Mouse (Mus musculus): ENCODE measurements around the gene Ugt2b38. TPM values are rescaled to one million over a fixed set of nuclear protein-coding genes. Genes with fewer than 3 reads are reported as not detected.
A peak's percentile ranks its signal among the peaks of the same experiment; 100 is the strongest.
"Not testable (repeated sequence)": the region's sequence is repeated elsewhere in the genome, so short reads cannot be mapped to it uniquely, and the experiment has no call there.

The Ugt2b38 gene
- polyA plus RNA-seq (2015; fragmentation: Nextera tagmentation; extraction: Ambion mirVana), result not detected in 2 replicates

- H3K4me1 ChIP-seq; H3K27ac ChIP-seq; H3K9ac ChIP-seq; H3K27me3 ChIP-seq; H3K4me3 ChIP-seq; H3K9me3 ChIP-seq (replicated peaks); H3K36me3 ChIP-seq (ENCODE audit: poor library complexity, severe bottlenecking); H3K4me2 ChIP-seq; ATAC-seq: not testable (repeated sequence)
- WGBS, result 95% methylated on average over 1 of the region's 2 CpGs
Measured at GRCm38 (mm10) chr5:87424041-87424440, at the start of gene Ugt2b38. Gene Ugt2b38 (minus strand): TSS chr5:87424203.

- no peak overlapping the region for H3K27ac ChIP-seq
- H3K4me3 ChIP-seq, result no peak overlapping the region
- 5% methylated on average over 1 of the region's 1 CpGs for WGBS
- H3K9me3 ChIP-seq (replicated peaks), result no peaks in the 10 kb centered on the region
- no peak overlapping the region for H3K9ac ChIP-seq
- H3K4me1 ChIP-seq, result no peaks in the 10 kb centered on the region
- H3K27me3 ChIP-seq, result no peaks in the 10 kb centered on the region
- ATAC-seq, result 0 out of 2 replicates have a peak, but pooled peaks have one; percentile 41
- no peak overlapping the region for H3K4me2 ChIP-seq
- no peaks in the 10 kb centered on the region for H3K36me3 ChIP-seq (ENCODE audit: poor library complexity, severe bottlenecking)
Measured at GRCm38 (mm10) chr5:87458810-87459209, 34.8 kb upstream of the Ugt2b38 start.

GRCm38 (mm10) chr5:87457701-87458100 is 33.7 kb upstream of the Ugt2b38 start:
- ATAC-seq, result no peak

GRCm38 (mm10) chr5:87456216-87456850 is 32.3 kb upstream of the Ugt2b38 start:
- Histone ChIP-seq H3K36me3 (ENCODE audit: poor library complexity, severe bottlenecking) (no peaks in the 10 kb centered on the region), H3K4me1 (no peaks in the 10 kb centered on the region), H3K27me3 (no peaks in the 10 kb centered on the region), H3K4me2 (no peak overlapping the region), H3K9ac (no peak overlapping the region), H3K27ac (no peak overlapping the region), H3K9me3 (replicated peaks) (no peaks in the 10 kb centered on the region), H3K4me3 (no peak overlapping the region)
- ATAC-seq, result no peak
- 90% methylated on average over 3 of the region's 3 CpGs for WGBS

More at GRCm38 (mm10) chr5:87457701-87458100, 33.7 kb upstream of the Ugt2b38 start:
- Histone ChIP-seq H3K27ac (no peak overlapping the region), H3K4me1 (no peaks in the 10 kb centered on the region), H3K36me3 (ENCODE audit: poor library complexity, severe bottlenecking) (no peaks in the 10 kb centered on the region), H3K9me3 (replicated peaks) (no peaks in the 10 kb centered on the region), H3K27me3 (no peaks in the 10 kb centered on the region), H3K4me2 (no peak overlapping the region), H3K9ac (no peak overlapping the region), H3K4me3 (no peak overlapping the region)

GRCm38 (mm10) chr5:87455519-87455918 is 31.5 kb upstream of the Ugt2b38 start:
- Histone ChIP-seq H3K36me3 (ENCODE audit: poor library complexity, severe bottlenecking) (no peaks in the 10 kb centered on the region), H3K27ac (no peak overlapping the region), H3K9ac (no peak overlapping the region), H3K4me3 (no peak overlapping the region), H3K9me3 (replicated peaks) (no peaks in the 10 kb centered on the region), H3K27me3 (no peaks in the 10 kb centered on the region), H3K4me1 (no peaks in the 10 kb centered on the region), H3K4me2 (no peak overlapping the region)
- ATAC-seq, result no peak

GRCm38 (mm10) chr5:87452514-87452913 is 28.5 kb upstream of the Ugt2b38 start:
- ATAC-seq; H3K27ac ChIP-seq; H3K9me3 ChIP-seq (replicated peaks); H3K36me3 ChIP-seq (ENCODE audit: poor library complexity, severe bottlenecking); H3K9ac ChIP-seq; H3K27me3 ChIP-seq; H3K4me1 ChIP-seq; H3K4me3 ChIP-seq; H3K4me2 ChIP-seq: not testable (repeated sequence)
- WGBS, result 69% methylated on average over 3 of the region's 5 CpGs

GRCm38 (mm10) chr5:87436264-87436663 is 12.3 kb upstream of the Ugt2b38 start:
- H3K4me2 ChIP-seq, result no peak overlapping the region
- no peak overlapping the region for H3K4me3 ChIP-seq
- H3K9ac ChIP-seq, result no peak overlapping the region
- H3K36me3 ChIP-seq (ENCODE audit: poor library complexity, severe bottlenecking), result no peaks in the 10 kb centered on the region
- H3K9me3 ChIP-seq (replicated peaks), result no peaks in the 10 kb centered on the region
- H3K27ac ChIP-seq, result no peak overlapping the region
- 40% methylated on average over 3 of the region's 3 CpGs for WGBS
- no peak; the same call in 1 of the 2 replicates for ATAC-seq
- no peaks in the 10 kb centered on the region for H3K27me3 ChIP-seq
- no peaks in the 10 kb centered on the region for H3K4me1 ChIP-seq

GRCm38 (mm10) chr5:87425676-87426075 is 1.7 kb upstream of the Ugt2b38 start:
- Histone ChIP-seq H3K36me3 (ENCODE audit: poor library complexity, severe bottlenecking) (no peaks in the 10 kb centered on the region), H3K9ac (no peak overlapping the region), H3K9me3 (replicated peaks) (no peaks in the 10 kb centered on the region), H3K4me2 (no peak overlapping the region), H3K27me3 (no peaks in the 10 kb centered on the region), H3K4me1 (no peaks in the 10 kb centered on the region), H3K4me3 (no peak overlapping the region), H3K27ac (no peak overlapping the region)
- ATAC-seq, result no peak
- 83% methylated on average over 3 of the region's 3 CpGs for WGBS

GRCm38 (mm10) chr5:87396968-87397367 is 27.0 kb downstream of the Ugt2b38 start:
- Histone ChIP-seq H3K4me3 (no peak overlapping the region), H3K27ac (no peak overlapping the region), H3K4me2 (no peak overlapping the region), H3K9me3 (replicated peaks) (no peaks in the 10 kb centered on the region), H3K4me1 (no peaks in the 10 kb centered on the region), H3K36me3 (ENCODE audit: poor library complexity, severe bottlenecking) (no peaks in the 10 kb centered on the region), H3K27me3 (no peaks in the 10 kb centered on the region), H3K9ac (no peak overlapping the region)
- ATAC-seq, result no peak
- WGBS, result 95% methylated on average over 4 of the region's 4 CpGs

- Histone ChIP-seq H3K4me1 (no peaks in the 10 kb centered on the region), H3K4me3 (no peak overlapping the region), H3K36me3 (ENCODE audit: poor library complexity, severe bottlenecking) (no peaks in the 10 kb centered on the region), H3K9me3 (replicated peaks) (no peaks in the 10 kb centered on the region), H3K27ac (no peak overlapping the region), H3K9ac (no peak overlapping the region), H3K27me3 (no peaks in the 10 kb centered on the region), H3K4me2 (no peak overlapping the region)
- 84% methylated on average over 2 of the region's 2 CpGs for WGBS
- ATAC-seq, result no peak
Measured at GRCm38 (mm10) chr5:87390818-87391217, 33.2 kb downstream of the Ugt2b38 start.

- H3K9me3 ChIP-seq (replicated peaks), result no peaks in the 10 kb centered on the region
- no peaks in the 10 kb centered on the region for H3K4me1 ChIP-seq
- H3K4me3 ChIP-seq, result no peak overlapping the region
- H3K9ac ChIP-seq, result no peak overlapping the region
- no peaks in the 10 kb centered on the region for H3K27me3 ChIP-seq
- ATAC-seq, result no peak
- no peaks in the 10 kb centered on the region for H3K36me3 ChIP-seq (ENCODE audit: poor library complexity, severe bottlenecking)
- WGBS, result 83% methylated on average over 2 of the region's 2 CpGs
- no peak overlapping the region for H3K4me2 ChIP-seq
- no peak overlapping the region for H3K27ac ChIP-seq
Measured at GRCm38 (mm10) chr5:87380234-87380633, 43.8 kb downstream of the Ugt2b38 start.

- Histone ChIP-seq H3K4me2 (no peak overlapping the region), H3K4me1 (no peaks in the 10 kb centered on the region), H3K27me3 (no peaks in the 10 kb centered on the region), H3K27ac (no peak overlapping the region), H3K9me3 (replicated peaks) (no peaks in the 10 kb centered on the region), H3K36me3 (ENCODE audit: poor library complexity, severe bottlenecking) (no peaks in the 10 kb centered on the region), H3K4me3 (no peak overlapping the region), H3K9ac (no peak overlapping the region)
- no peak for ATAC-seq
Measured at GRCm38 (mm10) chr5:87379825-87380224, 44.2 kb downstream of the Ugt2b38 start.

- no peak overlapping the region for H3K9ac ChIP-seq
- no peaks in the 10 kb centered on the region for H3K9me3 ChIP-seq (replicated peaks)
- 92% methylated on average over 3 of the region's 3 CpGs for WGBS
- no peak overlapping the region for H3K4me2 ChIP-seq
- no peaks in the 10 kb centered on the region for H3K4me1 ChIP-seq
- H3K36me3 ChIP-seq (ENCODE audit: poor library complexity, severe bottlenecking), result no peaks in the 10 kb centered on the region
- no peak overlapping the region for H3K27ac ChIP-seq
- H3K27me3 ChIP-seq, result no peaks in the 10 kb centered on the region
- no peak overlapping the region for H3K4me3 ChIP-seq
- ATAC-seq, result no peak
Measured at GRCm38 (mm10) chr5:87375874-87376383, 48.1 kb downstream of the Ugt2b38 start.
